Mouse (Mus musculus) G1E (cell line): ENCODE results near the gene Col18a1. TPM values are rescaled to one million over a fixed set of nuclear protein-coding genes. Genes with fewer than 3 reads are reported as not detected.

ENCODE experiments used
- ATAC-seq: 2 replicates; pipeline ENCODE4 v1.8.0; 2016; ENCODE audit warnings: mild to moderate bottlenecking; ENCODE audit not compliant: insufficient number of reproducible peaks, poor library complexity, low FRiP score, severe bottlenecking; ENCODE audit errors: extremely low read depth
- DNase-seq: peaks from one replicate; pipeline ENCODE4 v3.0.0; 2012; ENCODE audit warnings: low spot score
- H3K27me3 ChIP-seq: 2 replicates; pipeline ENCODE4 v1.6.1; 2012; ENCODE audit warnings: mild to moderate bottlenecking, low read length, inconsistent platforms; ENCODE audit not compliant: insufficient read depth
- H3K36me3 ChIP-seq: replicated peaks from 2 replicates; pipeline ENCODE3; 2012; ENCODE audit warnings: mild to moderate bottlenecking, inconsistent platforms
- H3K4me1 ChIP-seq: 2 replicates; pipeline ENCODE4 v1.6.1; 2012; ENCODE audit warnings: low read depth, low read length, inconsistent platforms, mixed read lengths; ENCODE audit not compliant: insufficient read depth
- H3K4me3 ChIP-seq: 2 replicates; pipeline ENCODE4 v1.5.1; 2012; ENCODE audit warnings: low read depth, mild to moderate bottlenecking, inconsistent platforms, low read length, moderate library complexity, mixed read lengths
- H3K9me3 ChIP-seq: replicated peaks from 2 replicates; pipeline ENCODE4 v1.6.1; 2012; ENCODE audit warnings: inconsistent platforms
- CTCF ChIP-seq: IDR thresholded peaks from 2 replicates; pipeline ENCODE4 v1.5.1; 2012; ENCODE audit warnings: low read depth, low read length, inconsistent platforms, mixed read lengths
- GATA1 ChIP-seq: IDR thresholded peaks from 2 replicates; pipeline ENCODE4 v1.6.1; 2012; ENCODE audit warnings: borderline replicate concordance, low read length, inconsistent platforms, mixed read lengths
- GATA2 ChIP-seq: IDR thresholded peaks from 2 replicates; pipeline ENCODE4 v1.6.1; 2012; ENCODE audit warnings: low read depth, low read length, inconsistent platforms, borderline replicate concordance
- POLR2AphosphoS5 ChIP-seq: IDR thresholded peaks from 2 replicates; pipeline ENCODE4 v1.6.1; 2012; ENCODE audit warnings: low read depth, low read length, inconsistent platforms; ENCODE audit not compliant: insufficient replicate concordance
- TAL1 ChIP-seq: conservative IDR thresholded peaks from 2 replicates; pipeline ENCODE4 v1.6.1; 2012; ENCODE audit warnings: low read depth, low read length, inconsistent platforms, mixed read lengths
- polyA plus RNA-seq: library from polyadenylated mRNA; stranded (reverse); fragments of >175 nt; gene quantifications from 2 replicates; pipeline ENCODE4 v1.2.3, GENCODE M21; 2012
- total RNA-seq, 2 experiments: library from RNA; stranded (forward) in 1 of 2; stranded (reverse) in 1 of 2; fragments of 200-1000 nt in 1 of 2; fragments of >200 nt in 1 of 2; fragmentation: Nextera tagmentation in 1 of 2; gene quantifications; 2 replicates each; pipeline ENCODE4 v1.2.3; 2014 to 2017

Col18a1 gene
- total and polyA plus RNA-seq, 3 experiments, result 33.0 to 145 (median 45.1) TPM

DNA sequence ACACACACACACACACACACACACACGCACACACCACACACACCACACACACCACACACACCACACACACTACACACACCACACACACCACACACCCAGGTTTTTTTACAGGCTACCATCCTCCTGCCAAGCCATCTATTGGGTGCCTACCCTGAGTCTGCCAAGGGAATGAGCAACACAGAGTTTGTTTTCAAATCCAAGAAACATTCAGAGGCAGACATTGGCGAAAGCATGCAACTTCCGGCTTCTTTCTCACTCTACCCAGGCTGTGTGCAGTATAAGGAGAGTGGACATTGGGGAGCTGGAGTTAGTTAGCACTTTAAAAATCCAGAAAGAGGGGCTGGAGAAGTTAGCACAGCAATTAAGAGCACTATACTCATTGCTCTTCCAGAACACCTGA lies 157.7 kb downstream of the Col18a1 start:
- DNase-seq, result no peak
- H3K9me3 ChIP-seq, result no peaks in the 10 kb centered on the region
- H3K4me3 ChIP-seq, result no peak overlapping the region
- TF ChIP-seq TAL1 (no peak), GATA1 (no peak), CTCF (no peak), POLR2AphosphoS5 (no peak)
- no peaks in the 10 kb centered on the region for H3K27me3 ChIP-seq
- H3K36me3 ChIP-seq, result no peaks in the 10 kb centered on the region
- H3K4me1 ChIP-seq, result no peaks in the 10 kb centered on the region
- no peak for ATAC-seq

DNA sequence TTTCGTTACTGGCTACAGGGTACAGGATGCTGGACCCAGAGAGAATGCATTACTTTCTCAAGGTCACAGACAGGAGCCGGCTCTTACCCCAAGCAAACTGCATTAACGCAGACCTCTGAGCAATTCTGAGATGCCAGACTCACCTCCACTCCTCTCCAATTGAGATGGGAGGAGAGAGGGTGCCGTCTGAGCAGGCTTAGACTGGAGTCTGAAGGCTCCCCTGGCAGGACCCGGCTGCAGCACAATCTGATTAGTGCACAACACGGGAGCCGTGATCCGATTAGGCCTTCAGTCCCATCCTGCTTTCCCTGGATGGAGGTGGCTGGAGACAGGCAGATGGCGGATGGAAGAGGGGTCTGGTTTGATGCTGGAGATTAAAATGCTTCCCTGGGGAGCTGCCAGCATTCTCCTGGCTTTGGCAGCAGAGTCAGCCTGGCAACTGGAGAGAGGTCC lies 158.2 kb downstream of the Col18a1 start:
- no peak for ATAC-seq
- Histone ChIP-seq H3K9me3 (no peaks in the 10 kb centered on the region), H3K4me1 (no peaks in the 10 kb centered on the region), H3K36me3 (no peaks in the 10 kb centered on the region), H3K4me3 (no peak overlapping the region), H3K27me3 (no peaks in the 10 kb centered on the region)
- TF ChIP-seq GATA2 (no peak), POLR2AphosphoS5 (no peak), GATA1 (no peak), CTCF (no peak)
- DNase-seq, result no peak

DNA sequence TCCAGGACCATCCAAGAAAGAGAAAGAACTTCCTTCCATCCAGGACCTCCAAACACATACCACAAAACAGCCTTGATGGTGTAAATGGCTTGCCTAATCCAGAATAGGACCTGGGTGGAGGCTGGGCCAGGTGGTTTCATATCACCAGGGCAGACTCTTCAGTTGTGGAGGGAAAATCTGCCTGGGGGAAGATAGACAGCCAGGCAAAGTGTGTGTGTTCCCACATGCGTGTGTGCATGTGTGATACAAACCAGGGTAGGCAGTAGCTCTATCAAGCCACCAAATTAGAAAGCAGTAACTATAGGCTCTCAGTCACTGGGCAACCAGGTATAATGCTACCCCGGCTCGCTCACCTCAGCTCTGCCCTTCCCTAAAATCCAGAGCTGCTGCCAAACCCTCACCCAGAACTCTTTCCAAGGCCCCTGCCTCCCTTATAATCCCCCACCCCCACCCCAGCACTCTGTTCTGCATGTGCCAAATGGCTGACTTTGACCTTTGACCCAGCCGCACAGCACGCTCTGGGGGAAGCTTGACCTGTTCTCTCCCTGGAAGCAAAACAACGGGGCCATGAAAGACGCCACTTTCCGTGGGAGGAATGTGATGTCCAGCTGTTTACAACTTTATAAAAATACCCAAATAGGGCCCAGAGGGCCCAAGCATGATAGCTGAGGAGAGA lies 158.8 kb downstream of the Col18a1 start:
- Histone ChIP-seq H3K4me3 (no peak overlapping the region), H3K36me3 (no peaks in the 10 kb centered on the region), H3K4me1 (no peaks in the 10 kb centered on the region), H3K27me3 (no peaks in the 10 kb centered on the region), H3K9me3 (no peaks in the 10 kb centered on the region)
- ATAC-seq (no peak), DNase-seq (no peak)
- TF ChIP-seq GATA2 (no peak), POLR2AphosphoS5 (no peak), TAL1 (no peak), GATA1 (no peak), CTCF (no peak)

DNA sequence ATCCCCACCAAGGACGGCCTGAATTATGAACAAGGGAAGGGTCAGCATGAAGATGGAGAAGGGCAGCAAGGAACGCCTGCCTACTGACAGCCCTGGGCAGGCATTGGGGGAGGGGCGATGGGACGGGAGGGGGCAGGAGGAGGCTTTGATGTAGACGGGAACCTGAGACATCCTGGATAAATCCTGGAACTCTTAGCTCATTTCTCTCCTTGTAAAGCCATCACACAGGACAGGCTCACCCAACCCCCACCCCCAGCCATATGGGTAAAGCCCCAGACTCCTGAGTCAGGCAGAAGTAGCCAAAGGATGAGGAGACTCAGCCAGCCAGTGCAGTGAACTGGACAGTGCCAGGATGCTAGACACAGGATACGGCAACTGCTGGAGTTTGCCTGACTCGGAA lies 161.4 kb downstream of the Col18a1 start:
- Histone ChIP-seq H3K27me3 (no peaks in the 10 kb centered on the region; the same call in 1 of the 2 replicates), H3K9me3 (no peaks in the 10 kb centered on the region), H3K4me1 (no peaks in the 10 kb centered on the region), H3K4me3 (no peak overlapping the region), H3K36me3 (no peaks in the 10 kb centered on the region)
- DNase-seq, result no peak
- no peak for ATAC-seq
- TF ChIP-seq POLR2AphosphoS5 (no peak), CTCF (no peak), GATA2 (no peak), GATA1 (no peak), TAL1 (no peak)

Other genes starting within 250 kb of the Col18a1 start
- gene Pcbp3, start 204.7 kb downstream of the Col18a1 start, total RNA-seq (2014; fragmentation: Nextera tagmentation), result not detected in 2 replicates
- not detected in 2 replicates for gene Pcbp3, start 204.7 kb downstream of the Col18a1 start, total RNA-seq (2017)
- not detected in 2 replicates for gene Pcbp3, start 204.7 kb downstream of the Col18a1 start, polyA plus RNA-seq
- gene Slc19a1, start 134.3 kb downstream of the Col18a1 start, total RNA-seq (2014; fragmentation: Nextera tagmentation), result 9.8 and 18.1 TPM in 2 replicates
- gene Slc19a1, start 134.3 kb downstream of the Col18a1 start, total RNA-seq (2017), result 10.5 and 11.8 TPM in 2 replicates
- gene Slc19a1, start 134.3 kb downstream of the Col18a1 start, polyA plus RNA-seq, result 33.6 and 39.0 TPM in 2 replicates
- 26.6 and 31.3 TPM in 2 replicates for gene Pofut2, start 92.7 kb upstream of the Col18a1 start, total RNA-seq (2014; fragmentation: Nextera tagmentation)
- 17.6 and 23.7 TPM in 2 replicates for gene Pofut2, start 92.7 kb upstream of the Col18a1 start, total RNA-seq (2017)
- gene Pofut2, start 92.7 kb upstream of the Col18a1 start, polyA plus RNA-seq, result 51.5 and 55.7 TPM in 2 replicates